Mouse (Mus musculus) left cerebral cortex, postnatal 14 days (tissue): ENCODE measurements at regions not wholly inside any gene's neighbourhood (a gene's known extent, or its start where the extent isn't known, plus 50 kb on each side); places are given as distances from the start of the nearest gene placed in this dataset.

Source experiments
- DNase-seq, 2 experiments: peaks; one replicate each; pipeline ENCODE4 v3.0.0; 2021 to 2022; ENCODE audit warnings: low spot score in 2 of 2, mixed read lengths in 1 of 2
- intact Hi-C: fragments of 180-260 bp; cut with DNase I; formaldehyde crosslinking; loops from one replicate; pipeline ENCODE4 v1.15.1; 2025

GRCm38 (mm10) chr7:70524251-70524650 lies 157.7 kb upstream of the Nr2f2 start:
- intact Hi-C loops = no loop called here
- DNase-seq = no peak

DNA sequence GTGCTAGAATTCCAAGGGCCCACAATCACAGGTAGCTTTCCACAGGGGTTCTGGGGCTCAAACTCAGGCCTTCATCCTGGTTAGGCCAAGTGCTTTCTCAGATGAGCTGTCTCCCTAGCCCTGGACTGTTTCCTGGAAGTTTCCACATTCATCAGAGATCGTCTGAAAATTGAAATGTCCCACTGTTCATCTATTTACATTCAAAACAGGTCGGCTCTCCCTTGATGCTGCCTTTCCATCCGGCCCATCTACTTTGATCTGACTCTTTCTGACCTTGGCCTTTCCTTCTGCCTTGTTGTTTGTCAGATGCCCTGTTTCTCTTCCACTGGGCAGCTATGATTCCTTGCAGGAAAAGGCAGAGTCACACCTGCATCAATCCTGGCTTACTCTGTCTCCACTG lies 150.2 kb upstream of the Nr2f2 start:
- intact Hi-C loops = no loop called here
- no peak for DNase-seq

- no peak for DNase-seq
- intact Hi-C loops = no loop called here
These were observed 148.9 kb upstream of the Nr2f2 start for GRCm38 (mm10) chr7:70515341-70515851.

GRCm38 (mm10) chr7:70514666-70515065 lies 148.1 kb upstream of the Nr2f2 start:
- no peak for DNase-seq
- intact Hi-C loops = no loop called here

GRCm38 (mm10) chr7:70512354-70512753 lies 145.8 kb upstream of the Nr2f2 start:
- intact Hi-C loops = no loop called here

GRCm38 (mm10) chr7:70505671-70506181 lies 139.2 kb upstream of the Nr2f2 start:
- DNase-seq = no peak
- intact Hi-C loops = no loop called here

More at GRCm38 (mm10) chr7:70512354-70512753, 145.8 kb upstream of the Nr2f2 start:
- no peak for DNase-seq

DNA sequence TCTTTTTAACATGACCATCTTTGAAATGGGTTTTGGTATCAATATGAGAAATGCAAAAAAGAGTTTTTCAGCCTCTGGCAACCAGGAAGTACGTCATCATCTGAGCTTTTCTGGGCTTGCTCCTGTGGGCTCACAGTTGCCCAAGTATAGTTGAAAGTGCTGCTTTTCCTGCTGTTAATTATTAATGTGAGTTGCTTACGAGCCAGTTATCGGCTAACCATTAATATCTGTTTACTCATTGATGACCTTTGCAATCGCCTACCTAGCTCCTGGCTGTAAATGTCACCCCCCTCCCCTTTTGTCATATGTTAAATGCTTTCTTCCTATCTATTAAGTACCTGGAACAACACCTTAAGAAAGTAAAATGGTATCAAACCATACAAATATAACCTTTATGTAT lies 135.3 kb upstream of the Nr2f2 start:
- DNase-seq = no peak
- intact Hi-C loops = no loop called here

DNA sequence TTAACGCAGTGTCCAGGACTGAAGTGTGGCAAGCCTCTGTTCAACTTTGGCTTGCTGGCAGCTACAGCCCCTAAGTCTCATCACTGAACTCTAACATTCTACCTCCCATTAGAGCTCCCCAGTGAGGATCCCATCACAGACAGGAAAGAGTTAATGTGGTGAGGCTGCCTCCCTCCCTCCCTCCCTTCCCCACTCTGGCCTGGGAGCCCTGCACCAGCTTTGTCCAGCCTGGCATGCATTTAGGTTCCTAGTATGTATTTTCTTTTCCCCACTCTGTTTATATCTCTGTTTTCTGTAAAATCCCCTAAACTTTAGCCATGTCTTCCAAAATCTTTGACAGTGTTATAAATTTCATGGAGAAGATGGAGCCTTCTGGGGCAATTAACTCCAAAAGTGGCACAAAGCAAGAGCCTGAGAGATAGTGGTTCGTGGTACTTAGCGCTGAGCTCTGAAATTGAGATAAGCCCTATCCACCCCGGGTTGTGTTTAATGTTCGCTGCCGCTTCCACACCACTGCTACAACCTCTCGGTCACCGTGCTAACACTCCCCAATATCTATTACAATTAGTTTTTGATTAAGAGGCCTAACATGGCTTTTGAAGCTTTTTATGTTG lies 130.1 kb upstream of the Nr2f2 start:
- DNase-seq = no peak
- intact Hi-C loops = no loop called here

DNA sequence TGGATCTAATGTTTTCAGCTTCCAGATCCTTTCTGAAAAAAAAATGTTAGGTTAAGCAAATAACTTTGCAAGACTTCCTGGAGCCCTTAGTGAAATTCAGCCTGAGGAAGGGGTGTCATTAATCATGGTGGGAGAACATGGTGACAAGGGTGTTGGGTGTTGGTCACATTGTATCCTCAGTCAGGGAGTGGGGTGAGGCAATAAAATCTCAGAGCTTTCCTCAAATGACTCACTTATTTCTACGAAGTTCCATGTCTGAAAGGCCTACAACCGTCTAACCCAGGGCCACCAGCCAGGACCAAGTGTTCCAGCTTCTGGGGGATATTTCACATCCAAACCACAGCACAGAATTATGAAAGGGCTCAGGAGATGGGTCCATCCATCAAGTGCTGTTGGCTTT lies 117.7 kb upstream of the Nr2f2 start:
- no peak for DNase-seq
- intact Hi-C loops = no loop called here

- intact Hi-C loops = no loop called here
These were observed 117.0 kb upstream of the Nr2f2 start for GRCm38 (mm10) chr7:70483536-70483935.

GRCm38 (mm10) chr7:70481880-70482279 lies 115.3 kb upstream of the Nr2f2 start:
- DNase-seq = no peak
- intact Hi-C loops = no loop called here

More at GRCm38 (mm10) chr7:70483536-70483935, 117.0 kb upstream of the Nr2f2 start:
- DNase-seq = no peak

- intact Hi-C loops = no loop called here
- no peak for DNase-seq
These were observed 106.3 kb upstream of the Nr2f2 start for GRCm38 (mm10) chr7:70472786-70473185.

GRCm38 (mm10) chr7:70470557-70470956 lies 104.0 kb upstream of the Nr2f2 start:
- intact Hi-C loops = no loop called here
- no peak for DNase-seq

GRCm38 (mm10) chr7:70462131-70462530 lies 95.6 kb upstream of the Nr2f2 start:
- intact Hi-C loops = no loop called here
- no peak for DNase-seq

DNA sequence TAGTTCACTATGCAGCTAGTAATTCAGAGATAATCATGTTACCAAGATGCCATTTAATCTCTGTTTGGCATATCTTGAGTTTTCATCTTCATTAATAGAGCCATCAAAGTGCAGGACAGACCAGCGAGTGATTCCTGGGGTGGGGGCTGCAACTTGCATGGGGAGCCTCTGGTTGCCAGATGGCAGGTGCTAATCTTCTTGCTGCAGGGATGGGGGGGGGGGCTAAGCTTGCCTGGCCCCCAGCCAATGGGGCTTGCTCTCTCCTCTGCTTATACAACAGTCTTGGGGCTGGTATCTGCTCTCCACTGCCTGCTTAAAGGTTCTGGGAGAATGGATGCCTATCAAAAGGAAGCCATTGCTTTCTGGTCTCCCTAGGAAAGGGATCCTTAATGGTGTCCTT lies 88.0 kb upstream of the Nr2f2 start:
- DNase-seq = no peak
- intact Hi-C loops = no loop called here

DNA sequence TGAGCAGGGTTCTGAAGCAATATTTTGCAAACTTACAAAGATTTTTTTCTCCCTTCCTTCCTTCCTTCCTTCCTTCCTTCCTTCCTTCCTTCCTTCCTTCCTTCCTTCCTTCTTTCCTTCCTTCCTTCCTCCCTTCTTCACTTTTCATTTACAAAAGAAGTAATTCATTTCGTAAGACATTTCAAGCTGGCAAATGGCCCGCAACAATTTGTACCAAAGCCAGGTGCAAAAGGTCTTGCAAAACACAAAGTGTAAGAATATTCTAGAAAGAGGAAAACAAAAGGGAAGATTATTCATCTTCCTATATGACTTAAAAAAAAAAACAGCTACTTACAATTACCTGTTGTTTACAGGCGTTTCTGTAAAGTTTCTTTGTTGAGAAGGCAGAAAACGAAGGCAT lies 86.3 kb upstream of the Nr2f2 start:
- no peak for DNase-seq
- intact Hi-C loops = no loop called here

GRCm38 (mm10) chr7:70438908-70439307 lies 72.4 kb upstream of the Nr2f2 start:
- intact Hi-C loops = no loop called here
- no peak for DNase-seq

DNA sequence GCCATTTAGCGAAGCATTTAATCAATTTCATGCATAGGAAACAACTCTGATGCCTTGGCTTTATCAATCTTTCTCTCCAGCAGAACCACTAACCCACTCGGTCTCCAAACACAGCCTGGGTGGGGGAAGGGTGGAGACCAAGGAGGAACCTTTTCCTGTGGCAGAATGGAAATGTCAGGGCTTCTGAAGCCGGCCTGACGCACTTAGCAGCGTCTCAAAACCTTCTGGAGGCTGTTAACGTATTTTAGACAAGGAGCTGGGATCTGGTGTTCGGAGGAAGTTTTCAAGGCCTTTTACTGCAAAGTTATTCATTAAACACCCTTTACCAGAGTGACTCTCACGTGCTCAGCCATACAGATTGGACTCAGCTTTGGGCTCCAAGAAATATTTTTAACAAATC lies 67.3 kb upstream of the Nr2f2 start:
- DNase-seq = no peak
- intact Hi-C loops = no loop called here

- DNase-seq = no peak
- intact Hi-C loops = no loop called here
These were observed 66.8 kb upstream of the Nr2f2 start for GRCm38 (mm10) chr7:70433358-70433757.

DNA sequence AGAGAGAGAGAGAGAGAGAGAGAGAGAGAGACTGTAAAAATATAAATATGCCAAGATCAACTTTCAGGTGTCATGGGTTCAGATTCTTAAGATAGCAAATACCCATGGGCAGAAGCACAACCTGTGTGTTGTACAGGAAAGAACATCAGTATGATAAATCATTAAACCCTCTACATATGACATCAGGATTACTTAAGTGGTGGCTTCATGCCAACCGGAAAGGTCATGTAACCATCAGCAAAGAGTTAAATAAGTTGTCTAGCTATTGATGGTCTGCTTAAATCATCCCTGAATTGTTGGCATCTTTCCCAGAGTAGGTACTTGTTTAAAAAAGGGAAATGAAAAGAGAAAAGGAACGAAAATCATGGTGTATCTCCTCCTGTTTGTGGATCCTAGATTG lies 65.2 kb upstream of the Nr2f2 start:
- intact Hi-C loops = no loop called here

GRCm38 (mm10) chr7:70429326-70429725 lies 62.8 kb upstream of the Nr2f2 start:
- no peak for DNase-seq
- intact Hi-C loops = no loop called here

More for the DNA sequence above, 65.2 kb upstream of the Nr2f2 start:
- DNase-seq = no peak

DNA sequence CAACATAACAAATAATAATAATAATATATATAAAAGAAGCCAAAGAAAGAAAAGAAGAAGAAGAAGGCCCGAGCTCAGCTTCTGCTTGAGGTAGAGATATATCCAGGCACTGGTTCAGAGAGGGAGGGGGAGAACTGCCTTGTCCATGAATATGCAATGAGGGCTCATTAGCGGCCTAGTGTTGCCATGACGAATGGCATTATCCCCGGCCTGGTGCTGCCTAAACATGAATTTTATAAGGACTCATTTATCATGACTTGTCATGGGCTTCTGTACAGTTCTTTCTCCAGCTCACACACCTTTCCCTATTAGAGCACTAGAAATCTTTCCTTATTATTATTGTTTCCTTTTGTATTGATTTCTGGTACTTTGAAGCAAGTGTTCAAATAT lies 57.7 kb upstream of the Nr2f2 start:
- DNase-seq = no peak
- intact Hi-C loops = no loop called here
